Mouse (Mus musculus) layer of hippocampus, adult 8-10 months (tissue): ENCODE data around the gene Cfap54. TPM values are rescaled to one million over a fixed set of nuclear protein-coding genes. Genes with fewer than 3 reads are reported as not detected.

Experiments used
- DNase-seq, 2 experiments: peaks; one replicate each; pipeline ENCODE4 v3.0.0; 2022; ENCODE audit warnings: low spot score in 2 of 2
- total RNA-seq, 4 experiments: library from RNA; stranded (reverse); gene quantifications; 2 replicates each; pipeline ENCODE4 v1.2.4; 2022

Cfap54 gene
- total RNA-seq, 4 experiments from 2014 or later, result 15.7 to 23.5 (median 20.8) TPM

GRCm38 (mm10) chr10:93062395-93062794 lies 19.0 kb downstream of the Cfap54 start:
- DNase-seq, result no peak

GRCm38 (mm10) chr10:93053867-93054266 lies 27.6 kb downstream of the Cfap54 start:
- peak in 1 of 2 experiments; percentile 45 for DNase-seq

DNA sequence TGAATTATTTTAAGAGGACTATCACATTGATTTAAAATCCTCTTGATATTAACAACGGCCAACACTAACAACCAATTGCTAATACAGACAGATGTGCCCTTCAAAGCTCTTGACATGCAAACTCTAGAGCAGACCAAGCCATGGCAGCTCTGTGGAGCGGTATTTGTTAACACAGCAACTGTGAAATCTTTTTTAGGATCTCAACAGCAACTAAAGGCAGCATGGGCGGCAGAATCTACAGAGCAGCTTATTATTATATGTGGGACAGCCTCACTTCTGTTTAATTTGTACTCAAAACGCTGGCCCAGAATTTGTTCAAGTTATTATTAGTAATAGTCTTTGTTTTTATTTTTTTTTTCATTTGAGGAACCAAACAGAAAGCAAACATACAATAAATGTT lies 28.1 kb downstream of the Cfap54 start:
- peak in 1 of 2 experiments; percentile 25 for DNase-seq

GRCm38 (mm10) chr10:93051016-93051726 lies 30.2 kb downstream of the Cfap54 start:
- DNase-seq, result peak; percentile 52 to 80

GRCm38 (mm10) chr10:93050571-93050970 lies 30.8 kb downstream of the Cfap54 start:
- DNase-seq, result no peak

DNA sequence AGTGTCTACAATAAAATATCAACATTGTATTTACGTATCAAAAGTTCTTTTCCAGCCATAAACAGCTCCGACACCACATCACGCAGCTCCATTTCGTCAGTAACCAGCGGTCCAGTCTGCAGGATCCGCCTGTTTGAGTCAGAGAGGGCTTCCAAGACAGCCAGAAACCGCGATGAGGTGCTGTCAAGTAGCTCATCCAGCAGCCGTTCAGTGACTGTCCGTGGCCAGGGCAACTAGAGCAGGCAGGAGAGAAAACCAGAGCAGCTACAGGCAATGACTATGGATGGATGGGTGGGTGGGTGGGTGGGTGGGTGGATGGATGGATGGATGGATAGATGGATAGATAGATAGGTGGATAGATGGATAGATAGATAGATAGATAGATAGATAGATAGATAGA lies 38.2 kb downstream of the Cfap54 start:
- no peak for DNase-seq

GRCm38 (mm10) chr10:93041850-93042249 lies 39.6 kb downstream of the Cfap54 start:
- DNase-seq, result no peak

GRCm38 (mm10) chr10:93041392-93041791 lies 40.0 kb downstream of the Cfap54 start:
- DNase-seq, result no peak

DNA sequence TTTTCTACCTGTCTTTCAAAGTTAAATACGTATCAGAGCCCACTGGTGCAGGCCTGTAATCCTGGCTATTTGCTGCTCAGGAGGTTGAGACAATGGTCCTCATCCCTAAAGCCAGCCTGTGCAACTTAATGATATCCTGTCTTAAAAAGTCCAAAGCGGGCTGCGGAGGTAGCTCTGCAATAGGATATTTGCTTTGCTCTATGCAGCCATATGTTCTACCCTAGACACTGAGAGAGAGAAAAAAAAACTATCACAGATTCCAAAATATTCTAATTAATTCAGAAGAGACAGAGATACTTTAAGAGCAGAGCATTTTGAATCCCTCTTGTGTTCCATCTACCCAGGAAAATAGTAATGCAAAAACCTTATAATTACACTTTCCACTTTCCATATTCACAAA lies 44.9 kb downstream of the Cfap54 start:
- DNase-seq, result no peak

DNA sequence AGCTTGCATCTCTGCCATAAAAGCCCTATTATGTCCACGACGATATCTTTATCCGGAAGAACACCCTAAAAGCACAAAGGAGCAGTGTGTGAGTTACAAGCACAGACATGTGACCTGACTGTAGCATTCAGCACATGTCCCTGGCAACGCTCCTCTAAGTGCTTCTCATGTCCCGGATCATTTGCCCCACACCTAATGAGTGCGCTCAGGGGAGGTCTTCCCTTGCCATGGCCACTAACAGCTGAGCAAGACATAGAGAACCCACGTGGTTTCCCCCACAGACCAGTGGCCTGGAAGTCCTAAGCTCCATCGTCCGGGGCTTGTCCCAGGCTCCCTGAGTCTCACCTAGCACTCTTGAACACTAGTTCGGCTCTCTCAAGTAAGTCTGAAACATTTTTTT lies 45.9 kb downstream of the Cfap54 start:
- no peak for DNase-seq

- DNase-seq, result no peak
These were observed 58.1 kb downstream of the Cfap54 start for GRCm38 (mm10) chr10:93023295-93023694.

GRCm38 (mm10) chr10:93014059-93014795 lies 67.2 kb downstream of the Cfap54 start:
- peak; percentile 34 to 79 for DNase-seq

- no peak for DNase-seq
These were observed 70.3 kb downstream of the Cfap54 start for GRCm38 (mm10) chr10:93011085-93011484.

GRCm38 (mm10) chr10:93006970-93007369 lies 74.4 kb downstream of the Cfap54 start:
- DNase-seq, result no peak

DNA sequence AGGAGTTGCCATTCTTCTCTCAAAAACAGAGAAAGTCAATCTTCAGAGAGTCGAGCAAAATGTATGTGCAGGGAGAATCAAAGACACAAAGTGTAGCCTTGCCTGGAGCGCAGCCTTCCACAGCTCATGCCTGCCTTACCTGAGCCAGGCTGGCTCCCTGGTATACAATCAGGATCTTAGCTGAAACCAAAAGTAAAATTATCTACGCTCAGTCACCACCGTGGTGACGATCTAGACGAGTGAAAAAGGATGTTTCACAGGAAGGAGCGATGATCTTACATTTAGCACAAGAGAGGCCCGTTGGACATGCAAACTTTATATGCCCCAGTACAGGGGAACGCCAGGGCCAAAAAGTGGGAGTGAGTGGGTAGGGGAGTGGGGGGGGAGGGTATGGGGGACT lies 75.0 kb downstream of the Cfap54 start:
- DNase-seq, result no peak

- no peak for DNase-seq
These were observed 82.9 kb downstream of the Cfap54 start for GRCm38 (mm10) chr10:92998536-92998935.

- no peak for DNase-seq
These were observed 86.2 kb downstream of the Cfap54 start for GRCm38 (mm10) chr10:92995186-92995585.

- no peak for DNase-seq
These were observed 87.1 kb downstream of the Cfap54 start for GRCm38 (mm10) chr10:92994340-92994739.

DNA sequence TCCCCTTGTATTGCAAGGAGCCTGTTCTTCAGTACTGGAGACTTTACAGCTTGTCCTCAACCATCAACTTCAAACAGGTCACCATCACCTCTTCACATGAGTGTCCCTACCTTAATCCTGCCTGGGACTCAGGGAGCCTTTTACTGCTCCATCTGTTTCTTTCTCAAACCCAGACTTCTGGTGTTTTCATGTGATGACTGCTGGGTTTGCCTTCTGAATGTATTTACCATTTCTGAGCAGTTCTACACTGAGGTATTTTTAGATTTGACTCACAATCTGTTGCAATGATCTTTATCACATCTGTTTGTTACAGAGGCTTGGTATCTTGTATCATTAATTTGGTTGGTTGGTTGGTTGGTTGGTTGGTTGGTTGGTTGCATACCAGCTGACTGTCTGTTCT lies 88.9 kb downstream of the Cfap54 start:
- DNase-seq, result no peak

- no peak for DNase-seq
These were observed 90.8 kb downstream of the Cfap54 start for GRCm38 (mm10) chr10:92990576-92990975.

- no peak for DNase-seq
These were observed 116.3 kb downstream of the Cfap54 start for GRCm38 (mm10) chr10:92965134-92965533.

DNA sequence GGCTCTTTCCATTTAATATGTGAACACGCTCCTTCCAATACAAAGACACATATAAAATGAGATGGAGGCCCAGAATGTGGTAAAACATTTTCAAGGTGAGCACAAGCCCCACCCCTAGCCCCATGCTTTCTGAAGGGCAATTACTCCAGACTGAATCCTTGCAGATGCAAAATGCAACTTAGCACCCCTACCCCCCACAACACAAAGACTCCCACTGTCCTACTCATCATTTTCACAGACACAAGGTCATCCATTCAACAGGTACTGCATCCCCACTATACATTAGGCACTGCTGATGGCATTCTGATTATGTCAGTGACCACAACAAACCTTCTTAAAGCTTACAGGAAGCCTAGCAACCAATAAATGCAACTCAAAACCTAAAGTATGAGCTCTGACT lies 131.4 kb downstream of the Cfap54 start:
- no peak for DNase-seq
